Mouse (Mus musculus): ENCODE results near the gene Atp6v0b. TPM values are rescaled to one million over a fixed set of nuclear protein-coding genes. Genes with fewer than 3 reads are reported as not detected.

The Atp6v0b gene
- 426 and 531 TPM in 2 replicates for polyA plus RNA-seq (2015; fragmentation: Nextera tagmentation; extraction: Ambion mirVana)

- peak; percentile 83 for ATAC-seq
- 2% methylated on average over 37 of the region's 37 CpGs for WGBS
These were observed at the start of gene Atp6v0b for GRCm38 (mm10) chr4:117887133-117887532. Atp6v0b (minus strand) TSS chr4:117887333.

DNA sequence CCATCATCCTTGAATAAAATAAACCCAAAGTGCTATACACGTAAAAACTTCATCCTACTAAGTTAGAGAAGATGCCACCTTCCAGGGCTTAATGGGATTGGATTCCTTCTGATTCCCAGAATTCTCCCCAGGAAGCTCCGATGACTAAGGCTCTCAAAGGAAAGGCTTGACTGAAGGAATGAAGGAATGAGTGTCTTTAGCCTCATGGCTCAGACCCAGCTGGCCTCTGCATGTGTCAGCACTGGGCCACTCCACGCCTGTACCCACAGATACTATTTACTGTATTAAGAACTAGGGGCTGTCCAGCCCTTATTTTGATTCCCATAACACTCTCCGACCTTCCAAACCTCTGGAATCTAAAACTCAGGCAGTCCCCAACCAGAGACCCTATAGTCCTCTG is 46.9 kb upstream of the Atp6v0b start:
- no peaks in the 10 kb centered on the region for H3K9me3 ChIP-seq (ENCODE audit: control insufficient read depth, low read length)
- peaks cover 12% of the 10 kb centered on the region for H3K27me3 ChIP-seq (replicated peaks; ENCODE audit: control insufficient read depth, insufficient read depth, low read length)
- H3K4me2 ChIP-seq (ENCODE audit: low read length) = no peak overlapping the region
- WGBS = 87% methylated on average over 4 of the region's 4 CpGs
- ATAC-seq = no peak
- peaks cover 6% of the 10 kb centered on the region for H3K4me1 ChIP-seq (replicated peaks; ENCODE audit: control insufficient read depth, insufficient read depth, low read length)
- H3K27ac ChIP-seq (ENCODE audit: low read length) = no peak overlapping the region
- H3K4me3 ChIP-seq (replicated peaks; ENCODE audit: low read length) = no peak overlapping the region
- H3K9ac ChIP-seq (replicated peaks; ENCODE audit: low read depth, low read length) = no peak overlapping the region
- peaks cover 3% of the 10 kb centered on the region; the same call in 1 of the 2 replicates for H3K36me3 ChIP-seq (ENCODE audit: control insufficient read depth, insufficient read depth)

More at GRCm38 (mm10) chr4:117887133-117887532, at the start of gene Atp6v0b:
- H3K4me2 ChIP-seq (ENCODE audit: low read length) = peak within 1 kb of the TSS; percentile 95
- H3K4me1 ChIP-seq (replicated peaks; ENCODE audit: control insufficient read depth, insufficient read depth, low read length) = peaks cover 44% of the 10 kb centered on the region
- peak within 1 kb of the TSS; percentile 96 for H3K4me3 ChIP-seq (replicated peaks; ENCODE audit: low read length)
- no peaks in the 10 kb centered on the region for H3K9me3 ChIP-seq (ENCODE audit: control insufficient read depth, low read length)
- H3K27ac ChIP-seq (ENCODE audit: low read length) = peak within 1 kb of the TSS; percentile 30; the same call in 1 of the 2 replicates
- H3K27me3 ChIP-seq (replicated peaks; ENCODE audit: control insufficient read depth, insufficient read depth, low read length) = no peaks in the 10 kb centered on the region
- H3K36me3 ChIP-seq (ENCODE audit: control insufficient read depth, insufficient read depth) = peaks cover 11% of the 10 kb centered on the region
- peak within 1 kb of the TSS; percentile 97 for H3K9ac ChIP-seq (replicated peaks; ENCODE audit: low read depth, low read length)

- no peak for ATAC-seq
- H3K9me3 ChIP-seq (ENCODE audit: control insufficient read depth, low read length) = no peaks in the 10 kb centered on the region
- H3K9ac ChIP-seq (replicated peaks; ENCODE audit: low read depth, low read length) = no peak overlapping the region
- peaks cover 3% of the 10 kb centered on the region; the same call in 1 of the 2 replicates for H3K36me3 ChIP-seq (ENCODE audit: control insufficient read depth, insufficient read depth)
- H3K27ac ChIP-seq (ENCODE audit: low read length) = no peak overlapping the region
- H3K4me1 ChIP-seq (replicated peaks; ENCODE audit: control insufficient read depth, insufficient read depth, low read length) = peaks cover 14% of the 10 kb centered on the region
- WGBS = 85% methylated on average over 5 of the region's 5 CpGs
- no peak overlapping the region for H3K4me2 ChIP-seq (ENCODE audit: low read length)
- H3K4me3 ChIP-seq (replicated peaks; ENCODE audit: low read length) = no peak overlapping the region
- peaks cover 19% of the 10 kb centered on the region for H3K27me3 ChIP-seq (replicated peaks; ENCODE audit: control insufficient read depth, insufficient read depth, low read length)
These were observed 46.1 kb upstream of the Atp6v0b start for GRCm38 (mm10) chr4:117933248-117933647.

DNA sequence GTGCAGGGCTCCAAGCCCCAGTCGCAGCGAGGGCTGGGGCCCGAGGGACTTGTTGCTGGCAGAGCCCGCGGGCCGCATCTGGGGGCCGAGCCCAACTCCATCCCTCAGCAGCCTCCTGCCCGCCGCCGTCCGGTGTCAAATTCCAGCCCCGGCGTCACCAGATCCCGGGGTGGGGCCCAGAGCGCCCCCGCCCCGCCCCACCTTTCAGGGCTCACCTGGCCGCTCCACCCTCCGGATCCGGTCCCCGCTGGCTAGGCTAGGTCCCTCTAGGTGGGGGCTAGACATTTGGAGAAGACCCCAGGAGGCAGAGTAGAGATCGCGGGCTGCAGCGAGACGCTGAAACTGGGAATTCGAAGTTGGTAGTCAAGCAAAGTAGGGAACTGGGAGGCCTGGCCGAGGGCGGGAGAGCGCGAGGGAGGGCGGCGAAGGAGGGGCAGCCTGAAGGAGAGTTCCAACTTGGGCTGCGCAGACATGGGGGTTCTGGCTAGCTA is 42.3 kb upstream of the Atp6v0b start, which contains the start of gene Artn:
TSS of gene Artn (minus strand) at position 373 of the 491 bp plus-strand sequence.
- peaks cover 39% of the 10 kb centered on the region for H3K27me3 ChIP-seq (replicated peaks; ENCODE audit: control insufficient read depth, insufficient read depth, low read length)
- peaks cover 27% of the 10 kb centered on the region for H3K4me1 ChIP-seq (replicated peaks; ENCODE audit: control insufficient read depth, insufficient read depth, low read length)
- no peaks in the 10 kb centered on the region for H3K36me3 ChIP-seq (ENCODE audit: control insufficient read depth, insufficient read depth)
- no peak for ATAC-seq
- no peak within 1 kb of the TSS for H3K27ac ChIP-seq (ENCODE audit: low read length)
- H3K4me2 ChIP-seq (ENCODE audit: low read length) = peak within 1 kb of the TSS; percentile 52
- peak within 1 kb of the TSS; percentile 28; the same call in 1 of the 2 replicates for H3K9ac ChIP-seq (replicated peaks; ENCODE audit: low read depth, low read length)
- H3K9me3 ChIP-seq (ENCODE audit: control insufficient read depth, low read length) = no peaks in the 10 kb centered on the region
- 0% methylated on average over 33 of the region's 33 CpGs for WGBS
- H3K4me3 ChIP-seq (replicated peaks; ENCODE audit: low read length) = peak within 1 kb of the TSS; percentile 9

DNA sequence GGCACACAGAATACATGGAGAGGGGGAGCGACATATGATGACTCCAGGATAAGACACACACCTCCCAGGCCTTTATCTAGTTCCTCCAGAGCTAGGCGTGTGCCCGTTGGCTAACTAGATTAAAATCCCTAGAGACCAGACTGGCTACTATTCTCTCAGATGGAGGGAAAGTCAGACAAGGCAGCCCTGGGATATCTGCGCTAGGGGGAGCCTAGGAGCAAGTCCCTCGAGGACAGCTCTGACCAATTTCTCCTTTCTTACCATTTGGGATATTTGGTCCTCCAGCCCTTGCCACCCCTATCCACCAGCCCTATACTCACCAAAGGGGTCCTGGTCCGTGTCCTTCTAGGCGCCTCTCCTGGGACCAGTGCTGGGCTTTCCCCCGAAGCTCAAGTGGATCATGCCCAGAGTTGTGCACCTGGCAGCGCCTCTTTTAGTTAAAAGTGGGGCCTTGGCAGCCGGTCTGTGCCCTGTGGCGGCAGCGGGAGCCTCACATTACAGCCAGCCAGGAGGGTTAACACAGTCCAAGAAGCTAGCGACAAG is 41.6 kb upstream of the Atp6v0b start:
- no peak overlapping the region; the same call in 1 of the 2 replicates for H3K9ac ChIP-seq (replicated peaks; ENCODE audit: low read depth, low read length)
- H3K4me1 ChIP-seq (replicated peaks; ENCODE audit: control insufficient read depth, insufficient read depth, low read length) = peaks cover 27% of the 10 kb centered on the region
- peak overlapping the region; percentile 52 for H3K4me2 ChIP-seq (ENCODE audit: low read length)
- peaks cover 39% of the 10 kb centered on the region for H3K27me3 ChIP-seq (replicated peaks; ENCODE audit: control insufficient read depth, insufficient read depth, low read length)
- no peak overlapping the region for H3K4me3 ChIP-seq (replicated peaks; ENCODE audit: low read length)
- H3K27ac ChIP-seq (ENCODE audit: low read length) = no peak overlapping the region
- peak; percentile 17 for ATAC-seq
- WGBS = 3% methylated on average over 13 of the region's 13 CpGs
- H3K9me3 ChIP-seq (ENCODE audit: control insufficient read depth, low read length) = no peaks in the 10 kb centered on the region
- H3K36me3 ChIP-seq (ENCODE audit: control insufficient read depth, insufficient read depth) = no peaks in the 10 kb centered on the region

DNA sequence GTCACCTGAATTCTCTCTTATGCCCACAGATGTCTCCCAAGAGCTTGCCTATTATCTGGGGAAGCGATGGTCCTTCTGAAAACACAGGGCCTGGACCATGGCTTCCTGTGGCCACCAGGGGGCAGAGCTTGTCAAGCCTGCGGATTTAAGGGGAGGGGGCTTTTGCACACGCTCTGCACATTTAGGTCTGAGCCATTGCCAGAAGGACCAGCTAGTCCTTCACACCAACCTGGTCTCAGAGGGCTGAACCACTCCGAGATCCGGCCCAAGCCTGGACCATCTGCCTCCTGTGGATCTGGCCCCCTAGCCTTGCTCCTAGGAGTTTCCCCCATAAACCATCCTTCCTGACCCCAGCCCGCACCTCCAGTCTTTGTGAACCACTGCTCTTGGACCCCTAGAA is 41.1 kb upstream of the Atp6v0b start:
- Histone ChIP-seq H3K4me2 (ENCODE audit: low read length) (no peak overlapping the region), H3K27ac (ENCODE audit: low read length) (no peak overlapping the region), H3K36me3 (ENCODE audit: control insufficient read depth, insufficient read depth) (no peaks in the 10 kb centered on the region), H3K4me3 (replicated peaks; ENCODE audit: low read length) (no peak overlapping the region), H3K27me3 (replicated peaks; ENCODE audit: control insufficient read depth, insufficient read depth, low read length) (peaks cover 39% of the 10 kb centered on the region), H3K9me3 (ENCODE audit: control insufficient read depth, low read length) (no peaks in the 10 kb centered on the region), H3K4me1 (replicated peaks; ENCODE audit: control insufficient read depth, insufficient read depth, low read length) (peaks cover 27% of the 10 kb centered on the region), H3K9ac (replicated peaks; ENCODE audit: low read depth, low read length) (no peak overlapping the region)
- 14% methylated on average over 6 of the region's 6 CpGs for WGBS
- peak; percentile 41; the same call in 1 of the 2 replicates for ATAC-seq

- ATAC-seq = peak; percentile 78
- Histone ChIP-seq H3K4me1 (replicated peaks; ENCODE audit: control insufficient read depth, insufficient read depth, low read length) (peaks cover 27% of the 10 kb centered on the region), H3K4me3 (replicated peaks; ENCODE audit: low read length) (peak overlapping the region; percentile 53), H3K36me3 (ENCODE audit: control insufficient read depth, insufficient read depth) (no peaks in the 10 kb centered on the region), H3K9me3 (ENCODE audit: control insufficient read depth, low read length) (no peaks in the 10 kb centered on the region), H3K9ac (replicated peaks; ENCODE audit: low read depth, low read length) (peak overlapping the region; percentile 68), H3K27me3 (replicated peaks; ENCODE audit: control insufficient read depth, insufficient read depth, low read length) (peaks cover 39% of the 10 kb centered on the region), H3K27ac (ENCODE audit: low read length) (no peak overlapping the region), H3K4me2 (ENCODE audit: low read length) (peak overlapping the region; percentile 97)
- 1% methylated on average over 59 of the region's 71 CpGs for WGBS
These were observed 39.7 kb upstream of the Atp6v0b start for GRCm38 (mm10) chr4:117926545-117927482.

- Histone ChIP-seq H3K36me3 (ENCODE audit: control insufficient read depth, insufficient read depth) (no peaks in the 10 kb centered on the region), H3K4me1 (replicated peaks; ENCODE audit: control insufficient read depth, insufficient read depth, low read length) (peaks cover 27% of the 10 kb centered on the region), H3K27me3 (replicated peaks; ENCODE audit: control insufficient read depth, insufficient read depth, low read length) (peaks cover 32% of the 10 kb centered on the region), H3K9me3 (ENCODE audit: control insufficient read depth, low read length) (no peaks in the 10 kb centered on the region), H3K9ac (replicated peaks; ENCODE audit: low read depth, low read length) (no peak overlapping the region), H3K27ac (ENCODE audit: low read length) (no peak overlapping the region), H3K4me3 (replicated peaks; ENCODE audit: low read length) (no peak overlapping the region), H3K4me2 (ENCODE audit: low read length) (no peak overlapping the region)
- WGBS = 57% methylated on average over 6 of the region's 6 CpGs
- ATAC-seq = no peak
These were observed 37.8 kb upstream of the Atp6v0b start for GRCm38 (mm10) chr4:117924916-117925315.

- Histone ChIP-seq H3K4me3 (replicated peaks; ENCODE audit: low read length) (no peak overlapping the region), H3K27ac (ENCODE audit: low read length) (no peak overlapping the region), H3K36me3 (ENCODE audit: control insufficient read depth, insufficient read depth) (no peaks in the 10 kb centered on the region), H3K9me3 (ENCODE audit: control insufficient read depth, low read length) (no peaks in the 10 kb centered on the region), H3K4me1 (replicated peaks; ENCODE audit: control insufficient read depth, insufficient read depth, low read length) (peaks cover 15% of the 10 kb centered on the region), H3K9ac (replicated peaks; ENCODE audit: low read depth, low read length) (no peak overlapping the region), H3K4me2 (ENCODE audit: low read length) (no peak overlapping the region), H3K27me3 (replicated peaks; ENCODE audit: control insufficient read depth, insufficient read depth, low read length) (peaks cover 21% of the 10 kb centered on the region)
- 59% methylated on average over 2 of the region's 2 CpGs for WGBS
- ATAC-seq = no peak
These were observed 36.3 kb upstream of the Atp6v0b start for GRCm38 (mm10) chr4:117923450-117923849.

Data from forebrain, embryonic 16.5 days (tissue).